Mouse (Mus musculus) heart, postnatal 0 days (tissue): ENCODE data around the gene Rundc1.

Experiments used
- CTCF ChIP-seq: IDR thresholded peaks from 2 replicates; pipeline ENCODE4 v1.5.1; 2016; ENCODE audit warnings: antibody characterized with exemption, control low read depth, low read depth
- EP300 ChIP-seq: IDR thresholded peaks from 2 replicates; pipeline ENCODE4 v1.6.1; 2016; ENCODE audit warnings: antibody characterized with exemption, low read depth

GRCm38 (mm10) chr11:101465869-101466551, 41.1 kb downstream of the Rundc1 start, which contains the start of gene Vat1:
- no peak for TF ChIP-seq EP300
- no peak for TF ChIP-seq CTCF
